Mouse (Mus musculus): ENCODE measurements around the gene Sac3d1.

GRCm38 (mm10) chr19:6156372-6156771 is 37.9 kb upstream of the Sac3d1 start:
- no peak for TF ChIP-seq POLR2A (IDR thresholded peaks at IDR 0.05; ENCODE audit: insufficient read length, low read depth)
- TF ChIP-seq MYOG (IDR thresholded peaks at IDR 0.05; ENCODE audit: control insufficient read depth in 1 of 3, insufficient read depth in 1 of 3, insufficient read length in 2 of 3, low read depth in 2 of 3) = no peak
- TF ChIP-seq REST (IDR thresholded peaks at IDR 0.05; ENCODE audit: insufficient read depth, insufficient read length) = no peak
- TF ChIP-seq POLR2AphosphoS2 (IDR thresholded peaks at IDR 0.05; ENCODE audit: insufficient read length, low read depth) = no peak
- TF ChIP-seq CEBPB (IDR thresholded peaks at IDR 0.05; ENCODE audit: insufficient read depth, poor library complexity, severe bottlenecking) = no peak
- TF ChIP-seq MYOD1 (IDR thresholded peaks at IDR 0.05; ENCODE audit: control insufficient read depth in 1 of 3, insufficient read length in 2 of 3, low read depth in 2 of 3) = no peak
- no peak for TF ChIP-seq TCF12 (IDR thresholded peaks at IDR 0.05; ENCODE audit: insufficient read depth, poor library complexity, severe bottlenecking)
